7 mouse cellular contexts compared by ENCODE assay signal in genomic region chr19:5802787-5803040, GRCm38 (mm10). TPM values are rescaled to one million over a fixed set of nuclear protein-coding genes. Genes with fewer than 3 reads are reported as not detected.
A peak's percentile ranks its signal among the peaks of the same experiment; 100 is the strongest.
DNase-seq lines count a peak whose midpoint lies in the region; ATAC-seq and TF ChIP-seq lines count a peak whose summit lies in the region.

No protein-coding gene starts in this region.

- H3K27ac ChIP-seq in forebrain, embryonic 12.5 days = peak overlapping the region; percentile 100
- peak overlapping the region; percentile 100 for H3K27ac ChIP-seq in limb, embryonic 14.5 days (replicated peaks; ENCODE audit: low read depth, low read length)
- peak overlapping the region; percentile 99 for H3K27ac ChIP-seq in stomach, embryonic 15.5 days

- peaks cover 38% of the 10 kb centered on the region for H3K36me3 ChIP-seq in megakaryocyte, embryonic 14.5 days (replicated peaks; ENCODE audit: low read length)
- peaks cover 12% of the 10 kb centered on the region for H3K36me3 ChIP-seq in forebrain, embryonic 12.5 days (replicated peaks)
- peaks cover 23% of the 10 kb centered on the region for H3K36me3 ChIP-seq in limb, embryonic 14.5 days (ENCODE audit: control insufficient read depth, insufficient read depth, low read length)
- no peaks in the 10 kb centered on the region for H3K36me3 ChIP-seq in stomach, embryonic 15.5 days

- peak overlapping the region; percentile 95 for H3K4me2 ChIP-seq in forebrain, embryonic 12.5 days
- peak overlapping the region; percentile 97 for H3K4me2 ChIP-seq in limb, embryonic 14.5 days (replicated peaks; ENCODE audit: low read depth, low read length, severe bottlenecking)
- peak overlapping the region; percentile 77 for H3K4me2 ChIP-seq in stomach, embryonic 15.5 days

- no peak for ATAC-seq in megakaryocyte, adult 5-6 weeks (ENCODE audit: poor library complexity, severe bottlenecking)
- no peak for ATAC-seq in forebrain, embryonic 12.5 days (ENCODE audit: low FRiP score)
- no peak for ATAC-seq in limb, embryonic 14.5 days (ENCODE audit: low FRiP score, low read depth)
- no peak for ATAC-seq in stomach, embryonic 15.5 days (ENCODE audit: insufficient read depth, low FRiP score, low read depth)

- WGBS in forebrain, embryonic 12.5 days = under 1% methylated on average over 4 of the region's 4 CpGs
- 0% methylated on average over 4 of the region's 4 CpGs for WGBS in limb, embryonic 14.5 days
- WGBS in stomach, embryonic 15.5 days = 0% methylated on average over 4 of the region's 4 CpGs

- H3K4me3 ChIP-seq in megakaryocyte, embryonic 14.5 days (replicated peaks) = peak overlapping the region; percentile 100
- peak overlapping the region; percentile 99 for H3K4me3 ChIP-seq in forebrain, embryonic 12.5 days (replicated peaks)
- H3K4me3 ChIP-seq in limb, embryonic 14.5 days (replicated peaks; ENCODE audit: low read length) = peak overlapping the region; percentile 74
- peak overlapping the region; percentile 75 for H3K4me3 ChIP-seq in stomach, embryonic 15.5 days (replicated peaks)

- no peaks in the 10 kb centered on the region for H3K9me3 ChIP-seq in megakaryocyte, embryonic 14.5 days
- no peaks in the 10 kb centered on the region for H3K9me3 ChIP-seq in forebrain, embryonic 12.5 days
- no peaks in the 10 kb centered on the region for H3K9me3 ChIP-seq in limb, embryonic 14.5 days (ENCODE audit: control insufficient read depth, low read length)
- no peaks in the 10 kb centered on the region for H3K9me3 ChIP-seq in stomach, embryonic 15.5 days

- H3K9ac ChIP-seq in forebrain, embryonic 12.5 days = peak overlapping the region; percentile 99
- H3K9ac ChIP-seq in limb, embryonic 14.5 days (ENCODE audit: low read depth, low read length, severe bottlenecking) = peak overlapping the region; percentile 93
- H3K9ac ChIP-seq in stomach, embryonic 15.5 days = peak overlapping the region; percentile 51; the same call in 1 of the 2 replicates

- peaks cover 45% of the 10 kb centered on the region for H3K4me1 ChIP-seq in megakaryocyte, embryonic 14.5 days
- H3K4me1 ChIP-seq in forebrain, embryonic 12.5 days = peaks cover 41% of the 10 kb centered on the region
- peaks cover 25% of the 10 kb centered on the region for H3K4me1 ChIP-seq in limb, embryonic 14.5 days (ENCODE audit: control insufficient read depth, insufficient read depth, low read length)
- peaks cover 34% of the 10 kb centered on the region for H3K4me1 ChIP-seq in stomach, embryonic 15.5 days

- TF ChIP-seq POLR2A in limb, embryonic 14.5 days (IDR thresholded peaks at IDR 0.05; ENCODE audit: borderline replicate concordance, extremely low read depth, insufficient read depth, insufficient read length) = no peak

- DNase-seq in limb, embryonic 14.5 days (ENCODE audit: low spot score) = no peak
- DNase-seq in urinary bladder, adult 18-20 months (ENCODE audit: low spot score in 2 of 2) = no peak
- DNase-seq in right cerebral cortex, adult 2 months (ENCODE audit: low spot score in 2 of 2) = no peak

- H3K27me3 ChIP-seq in megakaryocyte, embryonic 14.5 days (replicated peaks) = no peaks in the 10 kb centered on the region
- no peaks in the 10 kb centered on the region for H3K27me3 ChIP-seq in forebrain, embryonic 12.5 days
- H3K27me3 ChIP-seq in limb, embryonic 14.5 days (ENCODE audit: control insufficient read depth, insufficient read depth, low read length) = no peaks in the 10 kb centered on the region
- no peaks in the 10 kb centered on the region for H3K27me3 ChIP-seq in stomach, embryonic 15.5 days (replicated peaks)

RNA-seq across cellular contexts. Expression of gene Scyl1, which starts 31.5 kb away (rescaled TPM):
- 30.0 and 71.8 TPM in 2 replicates for polyA plus RNA-seq in megakaryocyte, embryonic 14.5 days (2012; ENCODE audit: insufficient read depth, low replicate concordance)
- total RNA-seq in megakaryocyte, adult 5-6 weeks (2015) = 20.2 and 21.8 TPM in 2 replicates
- total RNA-seq in megakaryocyte, adult 5-6 weeks (2017) = 30.9 and 41.5 TPM in 2 replicates
- 63.4 and 65.3 TPM in 2 replicates for polyA plus RNA-seq in forebrain, embryonic 12.5 days (2016; fragmentation: Nextera tagmentation; extraction: Ambion mirVana)
- 152 and 186 TPM in 2 replicates for polyA plus RNA-seq in limb, embryonic 14.5 days (2012; rRNA removed)
- polyA plus RNA-seq in limb, embryonic 14.5 days (2014; fragmentation: Nextera tagmentation; extraction: Ambion mirVana) = 78.4 and 81.1 TPM in 2 replicates
- 63.6 and 68.9 TPM in 2 replicates for polyA plus RNA-seq in stomach, embryonic 15.5 days (2015; fragmentation: Nextera tagmentation; extraction: Ambion mirVana)
